16 mouse cellular contexts compared by ENCODE assay signal in genomic region chr5:126566226-126566625, GRCm38 (mm10).
"Had no signal": no experiment of that assay in that cellular context is flagged by ENCODE, and none has a peak within 500 bp of the region (broad histone marks: within the 10 kb centered on the region; RNA-seq: fewer than 3 reads in every experiment).

No protein-coding gene starts in this region.

- H3K27me3 ChIP-seq: neural tube, embryonic 13.5 days; neural tube, embryonic 15.5 days; stomach, embryonic 15.5 days had no signal

- H3K4me1 ChIP-seq: neural tube, embryonic 13.5 days; neural tube, embryonic 15.5 days; stomach, embryonic 15.5 days had no signal

- H3K4me3 ChIP-seq: neural tube, embryonic 13.5 days; neural tube, embryonic 15.5 days; stomach, embryonic 15.5 days had no signal

- DNase-seq: retina, postnatal 1 day; right cerebral cortex, adult 18-20 months; right cerebral cortex, postnatal 14 days; right cerebral cortex, postnatal 25 days; right cerebral cortex, postnatal 4 days; spleen, adult 18-20 months; thymus, adult 18-20 months; thymus, adult 2 months; thymus, postnatal 14 days; thymus, postnatal 25 days; thymus, postnatal 36 days; thymus, postnatal 4 days had no signal

- H3K4me2 ChIP-seq: neural tube, embryonic 13.5 days; neural tube, embryonic 15.5 days; stomach, embryonic 15.5 days had no signal

- H3K9me3 ChIP-seq: neural tube, embryonic 13.5 days; neural tube, embryonic 15.5 days; stomach, embryonic 15.5 days had no signal

- H3K9ac ChIP-seq: neural tube, embryonic 13.5 days; neural tube, embryonic 15.5 days; stomach, embryonic 15.5 days had no signal

- H3K36me3 ChIP-seq: neural tube, embryonic 13.5 days; neural tube, embryonic 15.5 days; stomach, embryonic 15.5 days had no signal

- H3K27ac ChIP-seq: neural tube, embryonic 13.5 days; neural tube, embryonic 15.5 days; stomach, embryonic 15.5 days; stomach, postnatal 0 days had no signal
